Mouse (Mus musculus): Measurements from ENCODE around the gene Por.

DNA sequence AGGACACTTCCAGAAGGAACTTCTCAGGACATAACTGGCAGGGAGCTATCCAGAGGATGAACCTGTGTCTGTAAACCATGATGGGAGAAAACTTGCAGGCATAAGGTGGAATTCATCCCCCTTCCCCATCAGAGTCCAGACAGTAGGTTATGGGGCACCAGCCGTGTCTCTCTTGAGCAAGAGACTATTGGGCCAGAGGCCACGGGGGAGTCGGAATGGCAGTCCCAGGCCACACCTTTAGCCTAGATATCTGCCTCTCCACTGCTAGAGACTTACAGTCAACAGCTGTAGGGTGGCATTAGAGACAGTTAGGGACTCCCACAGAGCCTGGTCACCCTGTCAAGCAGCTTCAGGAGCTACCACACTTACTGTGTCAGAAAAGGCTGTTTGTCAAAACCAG, 92.0 kb downstream of the Por start:
- TF ChIP-seq POLR2A (IDR thresholded peaks at IDR 0.05; ENCODE audit: borderline replicate concordance, extremely low read depth, insufficient read depth, insufficient read length, poor library complexity, severe bottlenecking) (no peak), CTCF (IDR thresholded peaks at IDR 0.05; ENCODE audit: borderline replicate concordance, extremely low read depth, insufficient read depth, insufficient read length) (no peak)
